Mouse (Mus musculus): ENCODE data around the gene Plekhg5. TPM values are rescaled to one million over a fixed set of nuclear protein-coding genes. Genes with fewer than 3 reads are reported as not detected.
"Not testable (repeated sequence)": the region's sequence is repeated elsewhere in the genome, so short reads cannot be mapped to it uniquely, and the experiment has no call there.

The Plekhg5 gene
- polyA plus RNA-seq, 1 experiment = 22.2 TPM

- no peak overlapping the region for H3K4me3 ChIP-seq (ENCODE audit: insufficient read depth, low read depth, low read length)
- H3K27ac ChIP-seq (ENCODE audit: insufficient read depth, low read depth, low read length) = no peak overlapping the region
- no peaks in the 10 kb centered on the region for H3K27me3 ChIP-seq (replicated peaks; ENCODE audit: control insufficient read depth, insufficient read depth, low read length)
- DNase-seq = no peak
- H3K4me1 ChIP-seq (ENCODE audit: control insufficient read depth, insufficient read depth, low read length) = peaks cover 6% of the 10 kb centered on the region; the same call in 1 of the 2 replicates
- WGBS = 75% methylated on average over 4 of the region's 4 CpGs
- no peaks in the 10 kb centered on the region for H3K36me3 ChIP-seq (ENCODE audit: control insufficient read depth, insufficient read depth, low read length)
- TF ChIP-seq CTCF (conservative IDR thresholded peaks at IDR 0.05; ENCODE audit: insufficient read depth, insufficient read length, low read depth, low read length) (no peak; the same call in 1 of the 2 replicates), POLR2A (IDR thresholded peaks at IDR 0.05; ENCODE audit: low read depth, low read length) (no peak)
Measured at GRCm38 (mm10) chr4:152029997-152030396, 42.3 kb upstream of the Plekhg5 start.

GRCm38 (mm10) chr4:152032922-152033321 is 39.4 kb upstream of the Plekhg5 start:
- Histone ChIP-seq H3K4me1 (ENCODE audit: control insufficient read depth, insufficient read depth, low read length) (no peaks in the 10 kb centered on the region; the same call in 1 of the 2 replicates), H3K36me3 (ENCODE audit: control insufficient read depth, insufficient read depth, low read length) (no peaks in the 10 kb centered on the region), H3K27me3 (replicated peaks; ENCODE audit: control insufficient read depth, insufficient read depth, low read length) (no peaks in the 10 kb centered on the region), H3K27ac (ENCODE audit: insufficient read depth, low read depth, low read length) (no peak overlapping the region), H3K4me3 (ENCODE audit: insufficient read depth, low read depth, low read length) (no peak overlapping the region)
- no peak for DNase-seq
- no peak for TF ChIP-seq CTCF (conservative IDR thresholded peaks at IDR 0.05; ENCODE audit: insufficient read depth, insufficient read length, low read depth, low read length)
- TF ChIP-seq POLR2A (IDR thresholded peaks at IDR 0.05; ENCODE audit: low read depth, low read length) = no peak
- 90% methylated on average over 13 of the region's 13 CpGs for WGBS

- not testable (repeated sequence) for H3K4me1 ChIP-seq (ENCODE audit: control insufficient read depth, insufficient read depth, low read length); H3K4me3 ChIP-seq (ENCODE audit: insufficient read depth, low read depth, low read length); H3K27me3 ChIP-seq (replicated peaks; ENCODE audit: control insufficient read depth, insufficient read depth, low read length); DNase-seq; H3K36me3 ChIP-seq (ENCODE audit: control insufficient read depth, insufficient read depth, low read length); H3K27ac ChIP-seq (ENCODE audit: insufficient read depth, low read depth, low read length)
- WGBS = 86% methylated on average over 6 of the region's 6 CpGs
- TF ChIP-seq CTCF (conservative IDR thresholded peaks at IDR 0.05; ENCODE audit: insufficient read depth, insufficient read length, low read depth, low read length) = peak; percentile 34
Measured at GRCm38 (mm10) chr4:152036464-152036863, 35.8 kb upstream of the Plekhg5 start.

GRCm38 (mm10) chr4:152038225-152038984 is 33.9 kb upstream of the Plekhg5 start, which contains the start of gene Tas1r1:
Gene Tas1r1, minus strand, starts transcription at chr4:152038568.
- Histone ChIP-seq H3K36me3 (ENCODE audit: control insufficient read depth, insufficient read depth, low read length) (no peaks in the 10 kb centered on the region), H3K27me3 (replicated peaks; ENCODE audit: control insufficient read depth, insufficient read depth, low read length) (no peaks in the 10 kb centered on the region), H3K4me3 (ENCODE audit: insufficient read depth, low read depth, low read length) (peak within 1 kb of the TSS; percentile 71), H3K27ac (ENCODE audit: insufficient read depth, low read depth, low read length) (no peak within 1 kb of the TSS), H3K4me1 (ENCODE audit: control insufficient read depth, insufficient read depth, low read length) (peaks cover 7% of the 10 kb centered on the region)
- DNase-seq = peak; percentile 25
- 42% methylated on average over 10 of the region's 10 CpGs for WGBS
- TF ChIP-seq POLR2A (IDR thresholded peaks at IDR 0.05; ENCODE audit: low read depth, low read length) (no peak), CTCF (conservative IDR thresholded peaks at IDR 0.05; ENCODE audit: insufficient read depth, insufficient read length, low read depth, low read length) (no peak)

- Histone ChIP-seq H3K27ac (ENCODE audit: insufficient read depth, low read depth, low read length) (no peak within 1 kb of the TSS), H3K4me1 (ENCODE audit: control insufficient read depth, insufficient read depth, low read length) (peaks cover 7% of the 10 kb centered on the region), H3K4me3 (ENCODE audit: insufficient read depth, low read depth, low read length) (peak within 1 kb of the TSS; percentile 71), H3K27me3 (replicated peaks; ENCODE audit: control insufficient read depth, insufficient read depth, low read length) (no peaks in the 10 kb centered on the region), H3K36me3 (ENCODE audit: control insufficient read depth, insufficient read depth, low read length) (no peaks in the 10 kb centered on the region)
- WGBS = under 1% methylated on average over 86 of the region's 86 CpGs
- peak; percentile 95 for DNase-seq
- TF ChIP-seq CTCF (conservative IDR thresholded peaks at IDR 0.05; ENCODE audit: insufficient read depth, insufficient read length, low read depth, low read length) = peak; percentile 79
- no peak for TF ChIP-seq POLR2A (IDR thresholded peaks at IDR 0.05; ENCODE audit: low read depth, low read length)
Measured at GRCm38 (mm10) chr4:152038985-152039830, 33.1 kb upstream of the Plekhg5 start, which contains the start of gene Nol9. Gene Nol9, plus strand, starts transcription at chr4:152039321.

GRCm38 (mm10) chr4:152039831-152040310 is 32.4 kb upstream of the Plekhg5 start:
- Histone ChIP-seq H3K27ac (ENCODE audit: insufficient read depth, low read depth, low read length) (no peak overlapping the region), H3K27me3 (replicated peaks; ENCODE audit: control insufficient read depth, insufficient read depth, low read length) (no peaks in the 10 kb centered on the region), H3K36me3 (ENCODE audit: control insufficient read depth, insufficient read depth, low read length) (no peaks in the 10 kb centered on the region), H3K4me1 (ENCODE audit: control insufficient read depth, insufficient read depth, low read length) (peaks cover 7% of the 10 kb centered on the region), H3K4me3 (ENCODE audit: insufficient read depth, low read depth, low read length) (peak overlapping the region; percentile 71)
- no peak for TF ChIP-seq CTCF (conservative IDR thresholded peaks at IDR 0.05; ENCODE audit: insufficient read depth, insufficient read length, low read depth, low read length)
- TF ChIP-seq POLR2A (IDR thresholded peaks at IDR 0.05; ENCODE audit: low read depth, low read length) = no peak
- DNase-seq = peak; percentile 54
- 4% methylated on average over 25 of the region's 25 CpGs for WGBS

All from kidney, adult 2 months (tissue).